Mouse (Mus musculus): ENCODE results near the gene Pdhb. TPM values are rescaled to one million over a fixed set of nuclear protein-coding genes. Genes with fewer than 3 reads are reported as not detected.

Pdhb gene
- polyA plus RNA-seq, 2 experiments = 152 to 175 TPM

- TF ChIP-seq POLR2A (IDR thresholded peaks at IDR 0.05; ENCODE audit: borderline replicate concordance, extremely low read depth, insufficient read depth, insufficient read length) = no peak
- no peak overlapping the region for H3K4me3 ChIP-seq (replicated peaks; ENCODE audit: low read length)
- H3K4me1 ChIP-seq (ENCODE audit: control insufficient read depth, insufficient read depth, low read length) = 0 out of 2 replicates have a peak, but pooled peaks cover 5% of the 10 kb centered on the region
- ATAC-seq (ENCODE audit: low FRiP score, low read depth) = no peak
- WGBS = 98% methylated on average over 3 of the region's 3 CpGs
- H3K9ac ChIP-seq (ENCODE audit: low read depth, low read length, severe bottlenecking) = no peak overlapping the region
- H3K4me2 ChIP-seq (replicated peaks; ENCODE audit: low read depth, low read length, severe bottlenecking) = no peak overlapping the region
- DNase-seq (ENCODE audit: low spot score) = no peak
- no peaks in the 10 kb centered on the region for H3K27me3 ChIP-seq (ENCODE audit: control insufficient read depth, insufficient read depth, low read length)
- no peaks in the 10 kb centered on the region for H3K9me3 ChIP-seq (ENCODE audit: control insufficient read depth, low read length)
- no peak overlapping the region for H3K27ac ChIP-seq (replicated peaks; ENCODE audit: low read depth, low read length)
- H3K36me3 ChIP-seq (ENCODE audit: control insufficient read depth, insufficient read depth, low read length) = no peaks in the 10 kb centered on the region
These were observed 17.7 kb upstream of the Pdhb start for GRCm38 (mm10) chr14:8190556-8190955.

GRCm38 (mm10) chr14:8186278-8187045, 13.6 kb upstream of the Pdhb start:
- Histone ChIP-seq H3K4me3 (replicated peaks; ENCODE audit: low read length) (no peak overlapping the region), H3K36me3 (ENCODE audit: control insufficient read depth, insufficient read depth, low read length) (no peaks in the 10 kb centered on the region), H3K4me1 (ENCODE audit: control insufficient read depth, insufficient read depth, low read length) (0 out of 2 replicates have a peak, but pooled peaks cover under 1% of the 10 kb centered on the region), H3K9me3 (ENCODE audit: control insufficient read depth, low read length) (no peaks in the 10 kb centered on the region), H3K27ac (replicated peaks; ENCODE audit: low read depth, low read length) (no peak overlapping the region), H3K4me2 (replicated peaks; ENCODE audit: low read depth, low read length, severe bottlenecking) (no peak overlapping the region), H3K9ac (ENCODE audit: low read depth, low read length, severe bottlenecking) (no peak overlapping the region), H3K27me3 (ENCODE audit: control insufficient read depth, insufficient read depth, low read length) (no peaks in the 10 kb centered on the region)
- DNase-seq (ENCODE audit: low spot score) (no peak), ATAC-seq (ENCODE audit: low FRiP score, low read depth) (no peak)
- TF ChIP-seq POLR2A (IDR thresholded peaks at IDR 0.05; ENCODE audit: borderline replicate concordance, extremely low read depth, insufficient read depth, insufficient read length) = no peak
- WGBS = 77% methylated on average over 6 of the region's 6 CpGs

- Histone ChIP-seq H3K4me2 (replicated peaks; ENCODE audit: low read depth, low read length, severe bottlenecking) (no peak overlapping the region), H3K36me3 (ENCODE audit: control insufficient read depth, insufficient read depth, low read length) (no peaks in the 10 kb centered on the region), H3K27ac (replicated peaks; ENCODE audit: low read depth, low read length) (no peak overlapping the region), H3K4me1 (ENCODE audit: control insufficient read depth, insufficient read depth, low read length) (no peaks in the 10 kb centered on the region), H3K27me3 (ENCODE audit: control insufficient read depth, insufficient read depth, low read length) (no peaks in the 10 kb centered on the region), H3K9ac (ENCODE audit: low read depth, low read length, severe bottlenecking) (no peak overlapping the region), H3K4me3 (replicated peaks; ENCODE audit: low read length) (no peak overlapping the region), H3K9me3 (ENCODE audit: control insufficient read depth, low read length) (no peaks in the 10 kb centered on the region)
- TF ChIP-seq POLR2A (IDR thresholded peaks at IDR 0.05; ENCODE audit: borderline replicate concordance, extremely low read depth, insufficient read depth, insufficient read length) = no peak
- DNase-seq (ENCODE audit: low spot score) (no peak), ATAC-seq (ENCODE audit: low FRiP score, low read depth) (no peak)
- whole genome bisulfite sequencing = 53% methylated on average over 3 of the region's 3 CpGs
These were observed 10.5 kb upstream of the Pdhb start for GRCm38 (mm10) chr14:8183330-8183729.

- ATAC-seq (ENCODE audit: low FRiP score, low read depth) = no peak
These were observed 7.7 kb upstream of the Pdhb start for GRCm38 (mm10) chr14:8180371-8181035.

GRCm38 (mm10) chr14:8176251-8176650, 3.4 kb upstream of the Pdhb start:
- Histone ChIP-seq H3K4me1 (ENCODE audit: control insufficient read depth, insufficient read depth, low read length) (peaks cover 6% of the 10 kb centered on the region; the same call in 1 of the 2 replicates), H3K9me3 (ENCODE audit: control insufficient read depth, low read length) (no peaks in the 10 kb centered on the region), H3K36me3 (ENCODE audit: control insufficient read depth, insufficient read depth, low read length) (0 out of 2 replicates have a peak, but pooled peaks cover 4% of the 10 kb centered on the region), H3K27ac (replicated peaks; ENCODE audit: low read depth, low read length) (no peak overlapping the region), H3K9ac (ENCODE audit: low read depth, low read length, severe bottlenecking) (no peak overlapping the region), H3K27me3 (ENCODE audit: control insufficient read depth, insufficient read depth, low read length) (no peaks in the 10 kb centered on the region), H3K4me3 (replicated peaks; ENCODE audit: low read length) (no peak overlapping the region), H3K4me2 (replicated peaks; ENCODE audit: low read depth, low read length, severe bottlenecking) (no peak overlapping the region)
- TF ChIP-seq POLR2A (IDR thresholded peaks at IDR 0.05; ENCODE audit: borderline replicate concordance, extremely low read depth, insufficient read depth, insufficient read length) = no peak
- ATAC-seq (ENCODE audit: low FRiP score, low read depth) (no peak), DNase-seq (ENCODE audit: low spot score) (no peak)
- WGBS = 62% methylated on average over 5 of the region's 5 CpGs

More at GRCm38 (mm10) chr14:8180371-8181035, 7.7 kb upstream of the Pdhb start:
- Histone ChIP-seq H3K27me3 (ENCODE audit: control insufficient read depth, insufficient read depth, low read length) (no peaks in the 10 kb centered on the region), H3K9ac (ENCODE audit: low read depth, low read length, severe bottlenecking) (no peak overlapping the region), H3K9me3 (ENCODE audit: control insufficient read depth, low read length) (no peaks in the 10 kb centered on the region), H3K4me1 (ENCODE audit: control insufficient read depth, insufficient read depth, low read length) (no peaks in the 10 kb centered on the region), H3K4me2 (replicated peaks; ENCODE audit: low read depth, low read length, severe bottlenecking) (no peak overlapping the region), H3K4me3 (replicated peaks; ENCODE audit: low read length) (no peak overlapping the region), H3K36me3 (ENCODE audit: control insufficient read depth, insufficient read depth, low read length) (no peaks in the 10 kb centered on the region), H3K27ac (replicated peaks; ENCODE audit: low read depth, low read length) (no peak overlapping the region)
- DNase-seq (ENCODE audit: low spot score) = no peak
- TF ChIP-seq POLR2A (IDR thresholded peaks at IDR 0.05; ENCODE audit: borderline replicate concordance, extremely low read depth, insufficient read depth, insufficient read length) = no peak
- WGBS = 71% methylated on average over 4 of the region's 4 CpGs
